Mouse (Mus musculus) kidney, postnatal 4 days (tissue): ENCODE measurements around the gene Wt1.

Experiments used
- DNase-seq, 2 experiments: peaks; one replicate each; pipeline ENCODE4 v3.0.0; 2021; ENCODE audit warnings: mixed read lengths in 2 of 2

Gene Wt1

DNA sequence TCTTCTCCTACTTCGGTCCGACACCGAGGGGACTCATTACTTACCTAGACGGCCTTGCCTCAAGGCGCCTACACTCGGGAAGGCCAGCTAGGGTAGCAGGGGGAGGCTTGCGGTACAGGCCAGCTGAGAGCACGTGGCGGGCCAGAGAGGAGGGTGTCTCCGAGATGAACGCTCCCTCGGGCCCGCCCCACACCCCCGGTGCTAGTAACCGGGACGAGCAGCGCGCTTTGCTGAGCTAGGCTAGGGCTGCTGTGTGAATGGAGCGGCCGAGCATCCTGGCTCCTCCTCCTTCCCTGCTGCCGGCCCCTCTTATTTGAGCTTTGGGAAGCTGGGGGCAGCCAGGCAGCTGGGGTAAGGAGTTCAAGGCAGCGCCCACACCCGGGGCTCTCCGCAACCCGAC lies at the start of gene Wt1:
Gene Wt1, plus strand, starts transcription at position 251 of the 400 bp plus-strand sequence.
- peak; percentile 85 to 92 for DNase-seq

DNA sequence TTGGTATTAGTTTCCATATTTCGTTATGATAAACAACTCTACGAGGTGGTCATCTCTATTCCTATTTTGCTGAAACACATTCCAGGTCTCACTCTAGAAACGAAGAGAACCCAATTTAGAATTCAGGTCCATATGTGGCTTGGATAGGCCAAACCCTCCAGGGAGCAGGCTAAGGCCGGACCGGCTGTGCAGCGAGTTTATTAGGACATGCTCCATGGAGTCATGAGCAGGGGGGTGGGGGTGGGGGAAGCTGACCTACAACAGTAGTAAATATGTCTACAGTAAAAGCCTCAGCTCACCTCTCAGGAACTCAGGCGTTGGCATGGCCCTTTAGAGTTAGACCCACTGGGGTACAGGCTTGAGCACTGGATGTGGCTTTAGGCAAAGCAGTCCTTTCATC lies 49.2 kb upstream of the Wt1 start:
- DNase-seq: no peak

DNA sequence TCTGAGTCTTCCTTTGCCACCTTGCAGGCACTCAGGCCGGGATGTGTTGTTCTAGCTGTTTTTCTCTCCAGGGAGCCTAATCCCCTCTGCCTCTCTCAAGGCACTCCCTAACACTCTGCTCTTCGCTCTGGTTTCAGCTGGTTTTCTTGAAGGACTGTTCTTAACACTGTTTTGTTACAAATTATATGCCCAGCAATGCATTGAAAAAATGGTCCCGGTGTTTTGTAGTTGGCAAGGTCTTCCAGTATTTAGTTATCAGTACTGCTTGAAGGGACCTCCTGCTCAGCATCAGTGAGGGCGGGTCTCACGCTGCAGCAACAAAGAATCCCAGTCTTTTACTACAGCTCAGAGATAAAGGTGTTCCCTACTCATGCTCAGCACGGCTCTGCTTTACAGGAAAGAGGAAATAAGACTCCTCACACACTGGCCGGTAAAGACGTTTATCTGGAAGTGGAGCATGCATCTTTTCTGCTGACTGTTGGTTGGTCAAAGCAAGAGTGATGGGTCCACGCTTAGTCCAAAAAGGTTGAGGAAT lies 44.0 kb upstream of the Wt1 start:
- DNase-seq: no peak

DNA sequence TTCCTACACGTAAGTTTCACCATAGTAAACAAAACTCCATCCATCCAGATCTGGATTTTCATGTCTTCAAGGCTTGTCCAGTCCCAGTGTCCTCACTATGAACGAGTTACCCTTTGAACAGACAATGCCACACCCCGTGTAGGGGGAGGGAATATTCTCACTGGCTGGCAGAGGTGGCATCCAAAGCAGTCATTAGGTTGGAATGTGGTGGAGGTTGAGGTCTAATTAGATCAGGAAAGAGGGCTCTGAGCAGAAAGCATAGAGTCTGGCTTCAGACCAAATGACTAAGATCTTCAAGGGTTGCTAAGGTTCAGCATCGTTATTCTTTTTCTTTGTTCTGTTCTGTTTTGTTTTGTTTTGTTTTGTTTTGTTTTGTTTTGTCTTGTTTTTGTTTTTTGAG lies 42.3 kb upstream of the Wt1 start:
- peak in 1 of 2 experiments; percentile 39 for DNase-seq

DNA sequence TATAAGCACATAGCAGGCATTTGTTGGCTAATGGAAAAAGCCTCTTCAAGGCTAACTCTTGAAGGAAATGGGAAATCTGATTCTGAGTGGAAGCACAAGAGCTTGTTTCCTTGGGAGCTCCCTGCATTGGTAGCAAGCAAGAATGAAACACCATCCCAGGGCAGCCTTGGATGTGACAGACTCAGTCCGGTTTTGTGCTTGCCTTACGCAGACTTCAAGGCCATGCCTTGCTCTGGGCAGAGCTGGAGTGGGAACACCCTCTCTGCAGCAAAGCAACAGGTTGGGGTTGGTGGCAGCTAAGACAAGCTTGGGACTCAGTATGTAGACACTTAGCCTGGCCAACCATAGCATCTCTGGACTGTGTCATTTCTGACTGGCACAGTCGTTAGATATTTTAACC lies 40.2 kb upstream of the Wt1 start:
- DNase-seq: no peak

DNA sequence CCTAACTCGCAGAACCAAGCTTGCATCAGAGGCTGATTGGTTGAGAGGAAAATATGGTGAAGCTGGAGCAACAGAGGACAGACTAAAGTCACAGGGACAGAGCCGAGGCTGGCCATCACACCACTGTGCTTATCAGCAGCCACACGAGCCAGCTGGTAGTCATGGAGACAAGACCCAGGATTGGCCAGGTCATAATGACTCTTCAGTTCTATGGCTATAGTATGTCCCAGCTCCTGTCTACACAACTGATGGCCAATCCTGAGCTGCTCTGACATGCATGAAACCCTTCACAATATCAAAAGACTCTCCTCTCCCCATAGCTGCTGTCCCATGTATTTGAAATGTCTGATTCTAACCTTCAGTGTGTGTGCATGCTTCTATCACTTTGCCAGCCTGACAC lies 38.3 kb upstream of the Wt1 start:
- DNase-seq: no peak

DNA sequence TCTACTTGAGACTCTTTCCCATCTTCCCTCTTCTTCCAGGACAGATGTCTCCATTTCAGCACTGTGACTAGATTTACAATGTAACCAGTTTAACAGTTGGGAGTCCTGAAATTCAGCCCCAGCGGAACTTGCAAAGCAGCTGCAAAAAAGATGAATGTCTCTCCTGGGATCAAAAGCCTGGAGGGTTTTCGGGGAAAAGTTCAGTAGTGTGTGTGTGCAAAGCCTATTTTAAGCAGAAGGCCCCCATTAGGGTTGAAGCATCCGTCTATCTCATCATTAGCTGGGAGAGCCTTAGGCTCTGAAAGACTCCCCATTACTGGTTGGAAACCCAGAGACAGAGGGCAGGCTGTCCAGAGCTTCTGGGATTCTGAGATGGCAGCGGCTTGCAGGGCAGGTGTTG lies 37.2 kb upstream of the Wt1 start:
- peak; percentile 39 to 51 for DNase-seq

DNA sequence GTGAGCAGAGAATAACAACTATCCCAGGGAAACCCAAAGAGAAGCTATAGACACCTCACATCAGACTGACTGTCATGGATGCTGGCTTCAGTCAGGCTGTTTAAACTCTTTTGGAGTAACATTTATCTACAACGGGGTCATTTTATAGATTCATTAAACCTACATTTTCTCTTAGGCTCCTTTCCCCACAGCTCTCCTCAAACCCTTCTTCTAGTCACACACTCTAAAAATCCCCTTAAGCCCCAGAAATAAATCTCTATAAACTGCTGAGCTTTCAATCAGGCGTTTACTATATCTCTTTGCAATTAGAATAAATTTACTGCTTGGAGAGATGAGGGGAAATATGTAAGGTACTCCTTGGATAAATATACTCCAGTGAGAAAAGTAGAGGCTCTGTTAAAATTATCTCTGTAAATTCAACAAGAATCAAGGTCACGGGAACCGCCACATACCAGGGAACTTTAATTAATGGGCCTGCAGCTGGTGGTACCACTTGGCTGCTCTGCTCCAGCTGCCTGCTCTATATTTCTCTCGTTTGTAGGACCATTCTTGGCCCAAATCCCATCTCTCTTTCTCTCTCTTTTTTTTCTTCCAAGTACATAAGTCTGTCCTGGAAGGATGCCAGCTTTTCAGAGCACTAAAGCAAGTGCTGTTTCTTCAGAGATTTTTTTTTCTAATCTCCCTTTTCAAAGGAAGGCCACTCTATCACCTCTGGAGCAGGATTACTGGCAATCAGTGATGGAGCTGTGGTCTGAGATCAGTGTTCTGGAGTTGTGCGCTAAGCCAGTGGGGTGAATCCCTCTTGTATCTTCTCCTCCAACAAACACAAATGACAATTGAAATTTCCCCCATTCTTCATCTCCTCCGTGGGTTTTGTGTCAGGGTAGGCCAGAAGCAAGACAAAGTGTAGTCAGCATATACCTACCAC lies 36.5 kb upstream of the Wt1 start:
- peak in 1 of 2 experiments; percentile 44 for DNase-seq

DNA sequence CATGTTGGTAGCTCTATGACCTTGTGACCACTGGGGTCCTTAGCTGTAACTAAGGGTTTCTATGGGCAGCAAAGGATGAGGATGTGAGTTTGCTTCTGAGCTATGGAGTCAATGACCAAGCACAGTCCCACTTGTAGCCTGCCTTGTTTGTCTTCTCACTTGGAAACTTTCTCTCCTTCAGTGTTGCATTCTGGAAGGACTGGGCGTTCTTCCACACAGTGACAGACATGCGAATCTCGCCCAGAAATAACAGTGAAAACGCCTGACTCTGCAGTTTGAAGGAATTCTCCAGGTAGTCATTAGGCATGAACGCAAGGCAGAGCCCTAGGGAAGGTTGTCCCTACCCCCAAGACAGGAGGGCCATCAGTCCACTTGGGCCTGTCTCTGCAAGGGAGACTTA lies 35.3 kb upstream of the Wt1 start:
- peak in 1 of 2 experiments; percentile 35 for DNase-seq

DNA sequence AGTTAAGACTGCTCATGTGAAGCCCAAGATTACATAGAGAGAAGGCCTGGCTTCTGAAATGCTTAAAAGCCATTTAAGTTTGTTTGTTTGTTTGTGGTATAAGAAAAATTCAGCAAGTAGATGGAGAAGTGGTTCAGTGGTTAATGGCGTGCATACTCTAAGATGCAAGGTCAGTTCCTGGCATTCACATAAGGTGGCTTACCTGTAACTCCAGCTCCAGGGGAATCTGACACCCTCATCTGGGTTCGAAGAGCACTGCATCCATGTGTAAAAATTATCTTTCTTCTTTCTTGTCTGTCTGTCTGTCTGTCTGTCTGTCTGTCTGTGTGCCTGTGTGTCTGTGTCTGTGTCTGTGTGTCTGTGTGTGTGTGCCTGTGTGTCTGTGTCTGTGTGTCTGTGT lies 34.6 kb upstream of the Wt1 start, which contains the start of gene Gm11060:
Gene Gm11060, plus strand, starts transcription at position 301 of the 400 bp plus-strand sequence.
- DNase-seq: no peak

DNA sequence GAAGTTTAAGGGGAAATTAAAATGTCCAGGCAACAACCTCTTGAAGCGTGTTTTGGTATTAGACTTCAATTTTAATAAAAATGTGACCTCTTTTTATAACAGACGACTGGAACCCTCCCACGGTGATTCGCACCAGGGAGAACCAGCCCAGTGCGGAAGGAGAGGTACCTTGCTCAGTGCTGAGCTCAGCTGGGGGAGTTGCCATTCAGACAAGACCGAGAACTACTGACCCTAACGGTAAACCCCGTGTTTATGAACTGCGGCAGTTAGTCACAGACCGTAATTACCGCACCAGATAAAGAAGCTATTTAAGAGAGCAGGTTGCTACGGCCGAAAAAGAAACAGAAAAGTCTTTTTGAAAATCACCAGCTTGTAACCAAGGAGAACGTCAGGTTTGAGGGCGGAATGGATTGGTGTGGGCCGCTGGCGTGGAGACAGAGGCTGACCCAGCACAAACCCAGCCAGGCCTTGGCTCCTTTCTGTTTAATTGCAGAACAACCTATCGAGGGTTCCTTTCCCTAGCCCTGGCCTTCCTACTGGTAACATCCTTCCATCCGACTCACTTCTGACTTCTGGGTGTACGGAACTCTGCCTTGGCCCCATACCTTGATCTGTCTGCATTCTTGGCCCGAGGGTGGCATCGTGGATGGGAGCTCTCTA lies 28.9 kb upstream of the Wt1 start:
- DNase-seq: peak; percentile 36 to 57

DNA sequence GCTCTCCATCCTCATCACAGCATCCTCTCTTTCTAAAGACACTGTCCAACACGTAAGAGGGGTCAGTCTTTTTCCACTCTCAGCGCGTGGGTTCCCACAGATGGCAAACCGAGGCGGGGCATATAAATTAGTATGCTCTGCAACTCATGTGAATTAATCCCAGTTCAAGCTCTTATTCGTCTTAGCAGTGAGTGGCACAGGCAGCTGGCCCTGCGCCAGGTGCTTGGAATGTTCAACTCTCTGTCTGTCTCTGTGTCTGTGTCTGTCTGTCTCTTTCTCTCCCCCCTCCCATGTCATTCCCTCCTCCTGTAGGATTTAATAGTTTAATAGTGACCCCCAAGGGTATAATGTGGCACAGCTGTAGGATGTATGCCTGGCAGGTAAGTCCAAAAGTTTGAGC lies 26.9 kb upstream of the Wt1 start:
- DNase-seq: no peak

DNA sequence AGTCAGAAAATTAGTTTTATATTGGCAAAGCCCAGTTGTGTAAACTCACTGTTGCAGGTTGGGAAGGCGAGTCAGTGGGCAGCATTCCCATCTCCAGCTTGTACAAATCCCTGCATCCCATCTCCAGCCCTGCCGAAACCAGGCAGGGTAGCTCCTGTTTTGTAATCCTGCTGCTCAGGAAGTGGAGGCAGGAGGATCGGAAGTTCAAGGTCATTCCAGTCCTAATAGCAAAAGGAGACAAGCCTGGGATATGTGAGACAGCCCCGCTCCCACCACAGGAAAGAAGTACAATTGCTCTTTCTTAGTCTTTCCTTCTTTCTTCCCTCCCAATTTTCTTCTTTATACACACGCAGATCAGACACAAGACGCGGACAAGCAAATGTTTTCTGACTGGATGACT lies 25.8 kb upstream of the Wt1 start:
- no peak for DNase-seq

DNA sequence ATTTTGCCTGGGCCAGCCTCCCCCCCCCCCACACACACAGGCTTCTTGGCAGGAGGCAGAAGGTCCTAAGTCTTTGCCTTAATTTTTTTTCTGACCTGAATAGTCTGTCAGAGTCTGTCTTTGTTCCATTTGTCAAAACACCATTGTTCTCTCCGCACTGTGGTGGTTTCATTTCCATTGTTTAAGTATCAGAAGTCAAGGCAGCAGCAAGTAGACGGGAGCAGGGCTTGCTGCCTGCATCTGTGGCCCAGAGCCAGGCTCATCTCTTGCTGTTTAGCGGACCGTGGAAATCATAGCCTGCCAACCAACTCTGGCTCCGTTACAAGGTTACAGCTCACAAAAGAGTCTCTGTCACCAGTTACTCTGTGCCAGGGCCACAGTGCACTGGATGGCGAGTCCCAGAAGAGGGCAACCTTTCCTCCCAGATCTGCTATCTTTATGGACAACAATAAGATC lies 17.6 kb upstream of the Wt1 start:
- peak; percentile 67 to 76 for DNase-seq

DNA sequence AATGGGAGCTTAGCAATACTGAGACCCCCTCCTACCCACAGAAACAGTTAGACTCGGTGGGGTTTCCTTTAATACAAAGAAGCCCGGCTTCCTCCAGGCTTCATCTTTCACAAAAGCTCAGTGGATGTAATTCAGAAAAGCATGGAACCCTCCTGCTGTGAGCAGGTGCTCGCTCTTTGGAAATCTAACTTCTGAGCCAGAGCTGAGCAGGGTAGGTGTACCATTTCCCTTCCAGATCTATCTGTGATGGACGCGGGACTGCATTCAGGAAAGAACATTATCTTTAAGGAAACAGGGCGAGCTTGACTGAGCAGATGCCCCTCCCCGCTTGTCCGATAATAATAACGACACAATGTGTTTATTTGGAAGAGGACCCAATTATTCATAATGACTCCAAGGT lies 12.3 kb upstream of the Wt1 start:
- DNase-seq: no peak

DNA sequence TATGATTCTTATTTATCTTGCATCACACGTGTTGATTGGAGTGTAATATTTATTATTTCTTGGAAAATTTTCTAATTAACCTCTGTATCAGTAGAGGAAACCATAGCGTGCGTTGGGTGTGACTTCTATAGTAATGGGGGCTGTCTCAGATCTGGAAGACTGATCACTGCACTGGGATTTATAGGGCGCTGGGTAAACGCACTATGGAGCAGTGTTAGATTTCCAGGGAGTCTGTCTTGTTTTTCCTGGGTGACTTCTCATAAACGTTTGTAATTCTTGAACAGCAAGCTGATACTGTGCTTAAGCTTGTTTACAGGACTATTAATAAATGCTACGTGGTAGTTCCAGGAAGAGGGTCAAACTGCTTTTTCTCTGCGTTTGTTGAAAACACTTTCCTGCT lies 8.7 kb upstream of the Wt1 start:
- no peak for DNase-seq

DNA sequence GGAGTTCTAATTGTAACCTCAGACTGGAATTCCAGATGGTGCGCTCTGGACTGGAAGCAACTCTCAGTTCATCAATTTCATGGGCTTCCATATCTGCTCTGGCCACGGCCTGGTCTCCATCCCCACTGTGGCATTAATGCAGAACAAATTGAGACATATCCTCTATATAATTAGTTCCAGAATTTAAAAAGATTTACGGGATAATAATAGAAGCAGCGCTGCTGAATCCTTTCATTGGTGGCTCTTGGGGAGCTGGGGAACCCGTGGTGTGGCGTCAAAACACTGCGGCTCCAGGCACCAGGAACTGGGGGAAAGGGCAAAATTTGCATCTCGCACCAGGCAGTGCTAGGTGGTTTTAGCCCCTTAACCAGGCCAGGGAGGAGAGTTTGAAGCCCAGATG lies 4.1 kb upstream of the Wt1 start:
- peak in 1 of 2 experiments; percentile 30 for DNase-seq

DNA sequence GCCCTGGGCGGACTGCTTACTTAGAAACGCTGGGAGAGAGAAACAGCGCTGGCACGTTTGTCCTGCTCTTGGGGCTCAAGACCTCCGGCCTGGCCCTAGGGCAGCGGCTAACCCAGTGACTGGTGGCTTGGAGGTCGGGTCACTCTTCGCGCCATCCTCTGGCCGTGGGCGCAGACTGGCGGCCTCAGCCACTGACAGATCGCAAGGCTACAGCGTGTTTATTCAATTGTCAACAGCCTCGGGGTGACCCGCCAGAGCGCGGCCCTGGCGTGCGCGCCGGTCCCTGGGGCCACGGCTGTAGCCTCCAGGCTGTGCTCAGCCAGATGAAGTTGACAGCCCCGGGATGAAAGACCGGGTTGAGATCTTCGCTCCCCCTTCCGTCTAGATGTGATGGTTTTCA lies 3.4 kb upstream of the Wt1 start:
- DNase-seq: peak; percentile 57 to 69

DNA sequence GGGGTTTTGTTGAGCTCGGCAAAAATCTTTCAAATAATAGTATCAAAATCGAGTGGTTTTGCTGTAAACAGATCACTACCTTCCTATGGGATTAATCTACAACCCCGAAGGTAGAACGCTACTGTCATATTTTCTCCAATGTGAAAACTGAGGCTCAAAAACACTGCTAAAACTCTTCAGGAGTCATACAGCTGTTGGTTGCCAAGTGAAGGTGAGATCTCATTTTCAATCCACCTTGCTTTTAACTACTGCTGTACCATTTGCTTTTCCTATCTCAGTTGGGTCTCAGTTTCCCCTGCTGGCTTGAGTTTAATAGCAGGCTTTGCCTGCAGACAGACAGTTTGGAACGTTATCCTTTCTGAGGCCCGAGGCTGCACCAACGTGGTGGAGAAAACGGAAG lies 2.9 kb upstream of the Wt1 start:
- DNase-seq: no peak

DNA sequence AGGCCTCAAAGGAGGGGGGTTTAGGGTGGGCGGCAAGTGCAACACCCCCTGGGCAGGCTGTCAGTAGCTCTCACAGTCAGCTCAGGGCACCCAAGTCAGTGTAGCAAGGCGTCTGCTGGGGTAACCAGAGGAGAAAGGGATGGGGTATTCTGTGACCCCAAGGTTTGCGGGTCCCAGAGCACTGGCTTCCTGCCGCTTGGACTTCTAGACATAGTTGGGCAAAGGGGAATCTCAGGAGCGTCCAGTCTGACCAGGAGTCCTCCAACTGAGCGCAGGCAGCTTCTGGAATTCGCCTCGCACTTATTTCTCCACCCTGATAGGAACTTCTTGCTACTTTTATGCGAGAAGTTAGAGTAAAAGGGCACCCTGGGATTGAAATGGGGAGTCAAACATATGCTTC lies 2.4 kb upstream of the Wt1 start:
- no peak for DNase-seq

DNA sequence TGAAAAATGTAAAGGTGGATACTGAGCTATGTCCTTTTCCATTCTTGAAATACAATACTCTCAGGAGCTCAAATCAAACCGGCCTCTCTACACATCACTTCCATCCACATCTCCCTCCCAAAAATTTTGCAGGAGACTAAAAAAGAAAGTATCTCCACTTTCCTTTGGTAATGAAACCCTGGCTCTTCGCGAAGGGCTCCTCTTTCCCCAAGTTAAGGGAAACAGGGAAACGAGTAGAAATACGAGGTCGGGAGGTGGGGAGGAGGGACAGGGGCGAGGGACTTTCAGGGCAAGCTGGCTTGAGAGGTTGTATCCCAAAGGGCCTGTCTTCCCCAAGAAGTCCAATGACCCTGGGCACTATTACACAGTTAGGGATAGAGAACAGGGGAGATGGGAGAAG lies 1.9 kb upstream of the Wt1 start:
- DNase-seq: no peak

DNA sequence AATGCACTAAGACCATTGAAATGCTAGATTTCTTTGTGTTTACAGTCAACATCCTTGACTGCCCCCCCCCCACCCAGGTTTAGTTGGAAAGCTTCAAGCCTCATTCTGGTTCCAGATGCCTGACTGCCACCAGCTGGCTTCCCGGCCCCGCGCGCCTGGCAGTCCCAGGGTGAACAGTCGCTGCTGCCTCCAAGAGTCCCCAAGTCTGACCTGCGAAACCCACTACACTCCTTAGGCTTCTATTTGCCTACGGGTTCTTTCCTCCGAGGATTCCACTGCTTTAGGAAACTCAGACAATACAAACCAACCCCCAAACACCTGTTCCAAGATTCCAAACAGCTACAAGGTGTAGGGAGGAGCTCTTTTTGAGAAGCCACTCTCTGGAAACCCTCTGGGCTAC lies 1.1 kb upstream of the Wt1 start:
- DNase-seq: peak; percentile 47 to 61

DNA sequence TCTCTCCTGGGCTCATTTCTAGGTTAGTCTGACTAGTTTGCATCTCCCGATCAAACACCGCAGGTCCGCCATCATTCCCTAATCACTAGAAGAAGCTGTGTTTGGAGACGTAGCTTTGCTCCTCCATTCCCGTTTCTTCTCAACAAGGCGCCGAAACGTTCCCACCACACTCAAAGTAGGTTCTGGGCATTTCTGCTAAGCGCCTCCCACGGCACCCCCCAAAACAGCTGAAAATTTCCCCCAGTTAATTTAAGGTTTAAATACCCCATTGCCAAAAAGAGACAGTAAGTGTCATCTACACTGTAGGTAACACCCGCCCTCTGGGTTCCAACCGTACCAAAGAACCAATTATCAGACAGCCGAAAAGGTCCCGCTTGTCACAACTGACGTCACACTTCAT lies 688 bp upstream of the Wt1 start:
- no peak for DNase-seq
